Mouse (Mus musculus) thymus, postnatal 14 days (tissue): ENCODE results near the gene Ank3.
"Not testable (repeated sequence)": the region's sequence is repeated elsewhere in the genome, so short reads cannot be mapped to it uniquely, and the experiment has no call there.

Source experiments
- DNase-seq: peaks from one replicate; pipeline ENCODE4 v3.0.0; 2021

Ank3 gene

DNA sequence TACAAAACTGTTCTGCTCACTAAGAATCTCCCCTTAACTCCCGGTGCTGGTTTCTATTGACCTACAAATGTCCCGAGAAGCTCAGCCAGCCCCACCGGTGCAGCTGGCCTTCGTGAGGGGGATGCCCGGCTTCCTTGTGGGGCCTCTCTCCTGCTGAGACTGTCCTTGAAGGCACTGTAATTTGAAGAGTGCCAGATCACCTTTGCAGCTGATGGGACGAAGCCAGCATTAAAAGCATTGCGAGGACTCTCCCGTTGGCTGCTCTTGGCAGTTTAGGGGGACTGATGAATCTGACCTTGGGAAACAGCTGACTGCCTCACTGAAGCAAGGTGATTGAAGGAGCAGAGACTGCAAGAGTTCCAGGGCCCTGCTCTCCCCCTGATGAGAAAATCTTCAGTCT lies 464.3 kb downstream of the Ank3 start:
- DNase-seq: no peak

DNA sequence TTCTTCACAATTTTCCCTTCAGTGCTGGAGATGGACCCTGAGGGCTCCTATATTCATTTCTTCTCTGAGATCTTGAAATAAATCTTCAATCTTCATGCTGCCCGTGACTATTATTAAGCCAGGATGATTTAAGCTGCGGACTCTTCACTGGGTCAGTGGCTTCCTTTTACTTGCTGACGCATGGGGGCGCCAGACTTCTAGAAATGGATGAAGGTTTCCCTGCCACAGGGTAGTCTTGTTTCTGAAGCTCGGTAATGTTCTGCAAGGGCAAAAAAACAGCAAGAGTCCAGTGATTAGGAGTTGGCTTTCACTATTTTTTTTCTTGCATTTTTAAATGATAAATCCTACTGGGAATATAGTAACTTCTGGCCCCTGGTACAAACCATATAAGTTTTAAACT lies 471.8 kb downstream of the Ank3 start:
- peak; percentile 59 for DNase-seq

DNA sequence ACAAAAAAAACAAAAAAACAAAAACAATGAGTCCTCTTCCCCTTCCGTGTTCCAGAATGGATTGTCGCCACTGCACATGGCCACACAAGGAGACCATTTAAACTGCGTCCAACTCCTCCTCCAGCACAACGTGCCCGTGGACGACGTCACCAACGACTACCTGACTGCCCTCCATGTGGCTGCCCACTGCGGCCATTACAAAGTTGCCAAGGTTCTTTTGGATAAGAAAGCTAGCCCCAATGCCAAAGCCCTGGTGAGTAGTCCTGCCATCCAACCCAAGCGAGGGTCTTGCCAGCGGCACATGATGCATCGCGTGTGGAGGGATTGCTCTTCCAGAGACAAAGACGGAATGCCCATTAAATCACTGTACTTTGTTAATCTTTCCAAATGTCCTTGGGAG lies 472.4 kb downstream of the Ank3 start:
- no peak for DNase-seq

DNA sequence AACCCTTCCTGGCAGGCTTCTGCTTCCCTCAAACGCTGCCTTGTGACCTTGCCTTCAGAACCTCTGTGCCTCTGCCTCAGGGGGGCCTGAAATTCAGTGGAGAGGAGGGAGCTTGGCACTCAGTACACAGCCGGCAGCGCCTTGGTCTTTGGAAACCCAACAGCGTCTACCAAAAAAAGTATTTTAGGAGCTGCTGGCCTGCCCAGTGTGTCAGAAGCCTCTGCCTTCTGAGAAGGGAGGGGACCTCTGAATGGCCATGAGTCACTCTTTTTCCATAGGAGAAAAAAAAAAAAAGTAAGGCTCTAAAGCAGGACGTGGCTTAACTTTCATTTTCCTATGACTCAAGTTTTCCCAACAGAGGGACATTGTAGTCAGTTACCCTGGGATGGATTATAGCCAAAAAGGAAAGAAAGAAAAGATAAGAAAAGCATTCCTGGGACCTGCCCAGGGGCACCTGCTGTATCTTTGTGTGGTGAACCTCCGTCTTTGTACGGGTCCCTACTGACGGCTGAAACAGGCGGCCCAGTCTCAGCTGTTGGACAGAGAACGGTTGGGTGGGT lies 473.7 kb downstream of the Ank3 start:
- DNase-seq: no peak

DNA sequence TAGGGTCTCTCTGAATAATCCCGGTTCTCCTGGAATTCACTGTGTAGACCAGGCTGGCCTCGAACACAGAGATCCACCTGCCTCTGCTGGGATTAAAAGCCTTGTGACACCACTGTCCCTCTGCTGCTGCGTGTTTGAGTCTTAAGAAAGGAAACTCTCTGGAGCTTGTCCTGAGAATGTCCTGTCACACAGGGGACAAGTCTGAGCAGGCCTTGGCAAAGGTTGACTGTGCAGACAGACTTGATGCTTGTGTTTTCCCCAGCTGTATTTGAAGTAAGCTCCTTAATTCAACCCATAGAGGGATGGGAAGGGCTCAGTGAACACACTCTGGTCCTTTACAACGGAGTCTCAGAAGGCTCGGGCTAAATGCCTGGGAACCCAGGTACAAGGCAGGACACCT lies 474.3 kb downstream of the Ank3 start:
- no peak for DNase-seq

DNA sequence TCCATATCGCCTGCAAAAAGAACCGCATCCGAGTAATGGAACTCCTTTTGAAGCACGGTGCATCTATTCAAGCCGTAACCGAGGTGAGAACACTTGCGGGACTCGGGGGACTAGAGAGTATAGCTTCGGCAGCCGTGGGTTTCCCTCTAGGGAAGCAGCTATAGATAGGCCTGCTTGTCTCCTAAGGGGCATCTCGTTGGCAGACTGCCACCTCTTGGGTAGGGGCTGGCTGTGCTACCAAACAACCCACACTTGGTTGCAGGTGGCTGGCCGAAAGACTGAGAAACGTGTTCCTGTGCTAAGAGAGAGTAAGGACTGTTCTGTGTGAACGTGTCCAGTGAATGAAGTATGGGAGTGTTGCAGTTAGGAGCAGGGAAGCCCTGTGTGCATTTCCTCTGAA lies 476.2 kb downstream of the Ank3 start:
- no peak for DNase-seq

DNA sequence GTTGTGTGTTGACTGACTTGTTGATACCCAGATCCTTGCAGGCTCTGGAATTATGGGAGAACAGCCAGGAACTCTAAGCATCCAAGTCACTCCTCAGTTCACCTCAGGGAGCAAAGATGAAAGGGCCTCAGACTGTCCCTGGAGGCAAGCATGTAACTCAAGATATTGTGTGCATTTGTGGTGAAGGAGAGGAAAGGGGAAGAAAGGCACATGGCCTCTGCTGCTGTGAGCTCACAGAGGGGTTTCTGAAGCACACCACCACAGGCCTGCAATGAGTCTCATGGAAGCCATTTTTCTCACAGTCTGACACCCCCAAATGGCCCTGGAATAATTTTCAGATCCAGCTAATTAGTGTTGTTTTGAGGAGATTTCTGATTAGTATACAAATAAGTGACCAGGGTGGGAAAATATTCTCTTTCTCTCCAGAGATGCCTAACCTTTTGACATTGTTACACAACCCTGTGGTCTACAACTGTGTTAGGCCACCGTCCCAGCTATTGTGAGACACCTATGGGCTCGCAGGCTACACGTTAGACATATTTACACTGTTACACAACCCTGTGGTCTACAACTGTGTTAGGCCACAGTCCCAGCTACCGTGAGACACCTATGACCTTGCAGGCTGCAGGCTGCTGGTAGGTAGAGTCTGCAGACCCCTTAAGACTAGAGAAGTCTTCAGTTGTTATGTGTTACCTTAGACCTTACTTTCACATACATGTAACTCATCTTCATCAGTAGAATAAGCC lies 485.5 kb downstream of the Ank3 start:
- no peak for DNase-seq

DNA sequence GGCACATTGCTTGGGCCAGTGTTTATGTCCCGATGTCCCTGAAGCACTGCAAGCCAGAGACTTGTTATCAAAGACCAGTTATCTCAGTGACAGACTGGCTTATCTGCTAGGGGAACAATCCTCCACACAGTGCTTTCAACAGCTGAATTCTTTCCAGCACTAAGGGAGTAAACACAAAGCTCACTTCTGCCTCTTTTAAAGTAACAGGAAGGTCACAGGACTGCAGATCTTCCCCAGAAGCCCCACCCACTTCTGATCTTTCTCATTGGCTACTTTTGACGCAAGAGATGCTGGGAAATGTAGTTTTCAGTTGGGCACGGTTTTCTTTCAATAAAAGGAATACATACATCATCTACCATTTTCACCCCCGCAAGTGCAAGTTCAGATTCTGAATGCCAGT lies 489.8 kb downstream of the Ank3 start:
- peak; percentile 44 for DNase-seq

DNA sequence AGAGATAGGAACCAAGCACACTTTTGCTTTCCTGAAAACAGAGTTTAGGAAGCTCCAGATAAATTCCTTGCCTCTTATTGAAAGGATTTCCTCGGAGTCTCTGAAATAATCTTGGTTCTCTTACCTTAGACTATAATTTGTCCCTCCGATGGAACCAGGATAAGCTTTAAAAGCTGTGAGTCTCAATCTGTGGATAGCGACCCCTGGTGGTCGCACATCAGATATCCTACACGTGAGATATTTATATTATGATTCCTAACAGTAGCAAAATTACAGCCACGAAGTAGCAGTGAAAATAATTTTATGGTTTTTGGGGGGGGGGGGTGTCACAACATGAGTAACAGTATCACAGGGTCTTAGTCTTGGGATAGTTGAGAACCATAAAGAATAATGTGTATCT lies 491.2 kb downstream of the Ank3 start:
- DNase-seq: peak; percentile 20

DNA sequence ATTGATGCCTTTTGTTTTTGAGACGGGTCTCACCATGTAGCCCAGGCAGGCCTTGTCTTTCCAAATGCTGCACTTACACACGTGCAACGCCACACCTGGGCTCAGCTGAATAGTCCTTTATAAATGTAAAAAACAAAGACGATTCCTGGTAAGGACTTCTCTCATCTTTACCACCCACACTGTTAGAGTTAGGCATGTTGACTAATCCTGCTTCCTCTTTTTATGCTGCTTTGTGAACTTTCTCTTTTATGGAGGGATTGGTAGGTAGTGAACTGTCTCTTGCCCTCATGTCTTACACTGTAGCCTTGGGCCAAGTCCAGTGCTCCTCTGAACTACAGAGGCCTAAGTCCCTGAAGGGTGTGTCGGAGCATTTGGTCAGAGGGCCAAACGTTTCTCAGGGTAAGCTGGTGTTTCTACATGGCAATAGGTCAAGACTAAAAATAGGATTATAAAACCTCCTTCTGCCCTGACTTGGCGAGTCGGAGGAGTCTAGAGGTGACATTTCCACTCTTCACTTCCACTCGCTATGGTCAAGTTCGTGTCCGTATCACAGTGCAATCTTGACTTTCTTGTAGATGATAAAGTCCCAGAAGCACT lies 491.9 kb downstream of the Ank3 start:
- DNase-seq: no peak

DNA sequence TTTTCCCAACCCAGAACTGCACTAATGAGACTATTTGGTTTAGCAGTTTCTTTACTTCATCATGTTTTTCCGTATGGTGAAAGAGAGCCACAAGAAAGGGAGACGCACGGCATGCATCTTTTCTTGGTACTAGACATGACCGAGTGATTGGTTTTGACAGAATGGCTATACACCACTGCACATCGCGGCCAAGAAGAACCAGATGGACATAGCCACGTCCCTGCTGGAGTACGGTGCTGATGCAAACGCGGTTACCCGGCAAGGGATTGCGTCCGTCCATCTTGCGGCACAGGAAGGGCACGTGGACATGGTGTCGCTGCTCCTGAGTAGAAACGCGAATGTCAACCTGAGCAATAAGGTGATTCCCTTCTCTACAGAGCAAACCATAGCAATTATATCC lies 493.6 kb downstream of the Ank3 start:
- DNase-seq: no peak

DNA sequence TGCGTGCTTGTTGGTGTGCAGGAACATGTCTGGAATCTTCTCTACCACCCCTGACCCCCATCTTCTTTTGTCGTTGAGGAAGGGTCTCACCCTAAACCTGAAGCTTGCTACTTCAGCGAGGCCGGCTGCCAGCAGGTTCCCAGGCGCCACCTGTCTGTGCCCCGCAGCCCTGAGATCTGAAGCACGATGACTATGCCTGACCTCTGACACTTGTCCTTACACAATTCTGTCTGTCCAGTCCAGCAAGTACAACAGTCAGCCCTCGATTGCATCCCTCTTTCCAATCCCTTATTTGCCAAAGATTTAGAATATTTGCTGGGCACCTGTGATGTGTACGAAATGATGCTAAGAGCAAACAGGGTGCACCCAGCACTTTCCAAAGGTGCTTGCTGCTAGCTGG lies 497.0 kb downstream of the Ank3 start:
- no peak for DNase-seq

DNA sequence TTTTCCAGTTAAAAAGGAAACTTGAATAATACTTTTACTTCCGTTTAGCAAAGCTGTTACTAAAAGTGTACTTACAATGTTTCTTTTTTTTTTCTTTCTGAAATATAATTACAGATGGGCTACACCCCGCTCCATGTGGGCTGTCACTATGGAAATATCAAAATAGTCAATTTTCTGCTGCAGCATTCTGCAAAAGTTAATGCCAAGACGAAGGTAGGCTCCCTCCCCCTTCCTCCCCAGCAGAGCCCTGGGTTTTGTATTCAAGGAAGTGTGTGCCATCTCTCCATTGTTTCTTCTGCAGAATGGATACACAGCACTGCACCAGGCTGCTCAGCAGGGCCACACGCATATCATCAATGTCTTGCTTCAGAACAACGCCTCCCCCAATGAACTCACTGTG lies 499.4 kb downstream of the Ank3 start:
- no peak for DNase-seq

DNA sequence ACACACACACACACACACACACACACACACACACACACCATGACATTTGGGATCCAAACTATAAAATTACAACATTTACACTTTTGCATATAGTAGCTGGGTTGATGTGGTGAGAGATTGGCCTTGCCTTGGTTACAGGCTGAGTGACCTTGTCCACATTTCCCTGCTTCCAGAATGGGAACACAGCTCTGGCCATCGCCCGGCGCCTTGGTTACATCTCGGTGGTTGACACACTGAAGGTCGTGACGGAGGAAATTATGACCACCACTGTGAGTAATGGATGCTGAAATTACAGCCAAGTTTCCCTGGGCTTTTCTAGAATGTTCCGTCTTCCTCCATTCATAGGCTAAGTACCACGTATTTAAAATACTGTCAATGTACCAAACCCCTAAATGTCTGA lies 500.2 kb downstream of the Ank3 start:
- no peak for DNase-seq

DNA sequence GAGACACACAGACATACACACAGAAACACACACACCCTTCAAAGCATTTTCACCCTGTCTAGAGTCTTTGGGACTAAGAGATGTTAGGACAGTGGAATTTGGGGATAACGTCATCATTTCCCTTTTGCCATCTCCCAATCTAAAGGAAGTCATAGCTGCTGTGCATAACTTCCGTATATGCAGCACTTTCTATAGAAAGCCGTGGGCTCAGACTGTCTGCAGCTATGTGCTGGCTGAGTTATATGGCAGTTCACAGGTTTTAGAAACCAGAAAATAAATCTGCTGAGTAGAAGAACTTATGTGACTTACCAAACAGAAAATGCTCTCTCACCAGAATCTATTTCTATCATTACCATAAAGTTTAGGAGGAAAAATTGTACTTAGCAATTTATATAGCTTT lies 501.2 kb downstream of the Ank3 start:
- DNase-seq: no peak

DNA sequence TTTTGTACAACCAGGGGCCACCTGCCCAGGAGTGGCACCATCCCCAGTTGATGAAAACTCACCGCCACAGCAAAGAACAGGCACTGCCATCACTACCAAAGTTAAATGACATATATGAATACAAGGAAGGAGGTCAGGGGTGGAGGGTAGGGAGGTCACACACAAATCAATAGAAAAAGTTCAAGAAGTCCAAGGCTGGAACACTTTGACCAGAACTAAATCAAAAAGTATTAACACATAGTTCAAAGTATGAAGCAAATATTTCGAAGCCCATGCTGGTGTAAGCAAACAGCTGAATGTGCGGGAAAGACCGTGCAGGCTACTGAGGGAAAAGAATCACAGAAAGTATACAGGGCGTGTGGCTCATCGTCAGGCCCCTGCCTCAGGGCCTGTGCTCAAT lies 503.5 kb downstream of the Ank3 start:
- no peak for DNase-seq

DNA sequence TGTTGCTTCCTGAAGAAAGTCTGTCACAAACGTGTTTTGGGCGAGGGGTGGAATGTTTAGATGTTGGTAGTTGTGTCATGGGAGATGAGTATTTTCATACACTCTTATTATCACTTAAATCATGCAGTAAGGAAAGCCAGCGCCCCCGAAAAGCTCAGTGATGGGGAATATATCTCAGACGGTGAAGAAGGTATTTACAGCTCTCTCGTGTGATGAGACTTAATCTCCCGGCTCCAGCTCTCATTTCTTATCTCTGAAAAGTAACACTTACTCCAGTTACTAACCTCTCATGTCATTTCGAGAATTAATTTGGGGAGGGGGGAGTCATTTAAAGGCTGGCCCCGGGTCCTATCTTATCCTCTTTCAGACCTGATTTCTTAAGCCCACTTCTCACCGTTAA lies 505.7 kb downstream of the Ank3 start:
- no peak for DNase-seq

DNA sequence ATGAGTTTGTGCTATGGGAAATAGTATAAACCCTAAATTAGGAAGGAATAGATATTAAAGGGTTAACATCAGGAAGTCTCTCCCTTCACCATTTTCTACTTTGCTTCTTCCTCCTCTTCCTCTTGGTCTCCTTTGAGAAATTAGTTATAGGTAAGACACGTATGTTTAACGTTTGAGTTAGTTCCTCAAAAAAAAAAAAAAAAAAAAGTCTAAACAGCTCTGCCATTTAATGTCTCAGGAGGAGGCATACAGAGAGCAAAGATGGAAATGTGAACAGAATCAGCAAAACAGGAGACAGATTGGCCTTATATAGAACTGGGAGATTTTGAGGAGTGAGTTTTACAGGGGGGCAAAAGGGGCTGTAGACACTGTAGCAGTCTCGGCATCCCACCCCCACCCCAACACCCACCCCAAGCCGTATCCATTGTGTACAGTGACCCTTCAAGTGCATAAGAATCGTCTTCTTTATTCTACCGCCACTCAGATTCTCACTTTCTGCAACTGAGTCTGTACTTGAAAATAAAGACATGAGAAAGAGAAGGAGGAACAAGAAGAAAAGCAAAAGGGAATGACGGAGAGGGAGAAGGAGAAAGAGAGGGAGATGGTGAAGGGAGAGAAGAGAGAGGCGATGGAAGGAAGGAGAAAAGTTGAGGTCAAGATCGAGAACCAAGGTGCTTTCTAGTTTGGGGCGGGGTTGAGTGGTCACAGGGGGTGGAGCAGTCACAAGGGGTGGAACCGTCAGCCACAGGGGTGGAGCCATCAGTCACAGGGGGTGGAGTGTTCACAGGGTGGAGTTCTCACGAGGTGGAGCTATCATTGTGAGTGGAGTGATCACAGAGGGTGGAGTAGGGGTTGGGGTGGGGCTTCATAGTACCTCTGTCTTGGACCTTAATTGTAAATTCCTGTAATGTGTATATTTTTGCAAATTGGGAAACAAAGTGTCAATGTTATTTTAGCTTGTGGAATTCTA lies 509.5 kb downstream of the Ank3 start:
- no peak for DNase-seq

DNA sequence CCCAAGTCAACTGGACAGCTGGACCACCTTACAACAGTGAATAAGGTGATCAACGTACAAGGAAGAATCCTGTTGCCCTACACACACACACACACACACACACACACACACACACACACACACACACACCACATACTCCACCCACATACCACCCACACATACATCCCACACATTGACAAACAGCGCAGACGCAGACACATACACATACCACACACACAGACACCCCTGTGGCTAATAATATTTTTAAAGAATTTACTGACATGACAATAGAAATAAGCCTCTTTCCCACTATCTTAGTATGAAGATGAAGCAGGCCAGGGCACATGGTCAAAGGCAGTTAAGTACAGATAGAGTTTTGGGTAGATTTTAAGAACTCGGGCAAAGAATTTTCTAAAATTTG lies 511.3 kb downstream of the Ank3 start:
- DNase-seq: no peak

DNA sequence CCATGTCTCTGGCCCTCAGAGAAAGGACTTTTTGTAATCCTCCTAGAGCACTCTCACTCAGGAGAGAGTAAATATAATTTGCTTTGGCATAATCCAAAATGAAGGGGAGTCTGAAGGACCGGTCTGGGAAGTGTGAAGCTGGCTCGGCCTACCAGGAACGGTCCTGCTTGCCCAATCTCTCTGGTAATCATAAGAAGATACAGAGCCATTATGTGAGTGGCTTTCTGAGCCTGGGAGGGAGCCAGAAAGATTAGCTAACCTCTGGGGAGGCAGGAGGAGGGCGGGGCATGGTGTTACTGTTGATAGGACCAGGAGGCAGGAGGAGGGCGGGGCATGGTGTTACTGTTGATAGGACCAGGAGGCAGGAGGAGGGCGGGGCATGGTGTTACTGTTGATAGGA lies 511.7 kb downstream of the Ank3 start:
- not testable (repeated sequence) for DNase-seq

DNA sequence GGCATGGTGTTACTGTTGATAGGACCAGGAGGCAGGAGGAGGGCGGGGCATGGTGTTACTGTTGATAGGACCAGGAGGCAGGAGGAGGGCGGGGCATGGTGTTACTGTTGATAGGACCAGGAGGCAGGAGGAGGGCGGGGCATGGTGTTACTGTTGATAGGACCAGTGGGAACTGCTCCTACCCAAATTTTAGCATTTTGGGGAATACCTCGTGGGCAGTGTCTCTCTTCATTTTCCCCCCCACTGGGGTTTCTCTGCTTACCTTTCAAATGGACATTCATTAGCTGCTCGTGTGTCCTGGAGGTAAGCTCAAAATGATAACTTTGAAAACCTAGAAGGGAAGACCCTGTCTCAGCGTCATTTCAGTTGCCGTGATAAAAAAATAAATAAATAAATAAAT lies 512.2 kb downstream of the Ank3 start:
- DNase-seq: not testable (repeated sequence)

DNA sequence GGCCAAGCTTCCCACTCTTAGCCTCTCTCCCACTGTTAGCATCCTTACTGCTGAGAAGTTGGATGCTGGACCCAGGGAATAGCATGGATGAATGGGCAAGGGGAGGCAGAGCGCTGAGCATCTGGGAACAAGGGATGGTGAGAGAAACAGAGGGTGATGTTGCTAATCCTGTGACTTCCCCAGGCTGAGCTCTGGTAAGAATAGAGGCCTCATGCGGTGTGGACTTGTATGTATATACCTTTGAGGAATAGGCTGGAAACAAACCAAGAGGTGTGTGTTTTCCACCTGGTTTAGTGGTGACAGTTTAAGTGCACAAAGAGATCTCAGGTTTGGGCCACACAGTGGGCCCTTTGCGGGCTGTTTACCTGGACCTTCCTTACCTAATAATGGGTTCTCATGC lies 517.0 kb downstream of the Ank3 start:
- no peak for DNase-seq

DNA sequence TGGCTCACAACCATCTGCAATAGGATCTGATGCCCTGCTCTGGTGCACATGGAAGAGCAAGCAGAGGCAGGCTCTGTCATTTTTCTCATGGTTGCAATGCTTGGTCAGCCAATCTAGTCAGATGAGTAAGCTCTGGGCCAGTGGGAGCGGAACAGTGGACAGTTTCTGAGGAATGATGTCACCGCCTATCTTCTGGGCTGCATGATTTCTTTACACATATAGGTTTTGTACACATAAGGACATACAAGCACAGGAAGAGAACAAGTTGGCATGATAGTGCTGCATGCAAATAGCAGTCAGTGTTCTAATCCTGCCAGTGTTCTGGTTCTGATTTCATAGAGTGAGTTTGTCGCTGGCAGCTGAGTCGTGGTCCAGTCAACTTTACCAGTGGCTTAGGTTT lies 517.6 kb downstream of the Ank3 start:
- no peak for DNase-seq
